Mouse (Mus musculus) gastrocnemius, postnatal 14 days (tissue): ENCODE data around the gene Ccdc102a. TPM values are rescaled to one million over a fixed set of nuclear protein-coding genes. Genes with fewer than 3 reads are reported as not detected.

Experiments
- DNase-seq: peaks from one replicate; pipeline ENCODE4 v3.0.0; 2021; ENCODE audit warnings: mixed read lengths
- intact Hi-C: fragments of 180-260 bp; cut with DNase I; formaldehyde crosslinking; loops from one replicate; pipeline ENCODE4 v1.15.1; 2025; ENCODE audit warnings: low total_unique reads
- long read RNA-seq, 2 experiments: library from polyadenylated mRNA; stranded (forward); transcript quantifications; one replicate each; pipeline ENCODE4 v2.0.0; 2021
- total RNA-seq, 2 experiments: library from RNA; stranded (reverse); gene quantifications; 2 replicates each; pipeline ENCODE4 v1.2.3; 2021

The Ccdc102a gene
- 10 to 100 TPM in 1 of 2 experiments, 1 to 10 TPM in 1; 7.1 to 10.9 TPM for total RNA-seq
- long read RNA-seq, experiment 1, transcript Ccdc102a-201 (9 exons, 2,304 nt): major isoform, 11 of 13 reads
- long read RNA-seq, experiment 1, partial matches to known transcripts: 2 of 13 reads
- long read RNA-seq, experiment 1, other reads (novel, unspliced or antisense): 0 of 13 reads
- long read RNA-seq, experiment 2, transcript Ccdc102a-201 (9 exons, 2,304 nt): major isoform, 8 of 9 reads
- long read RNA-seq, experiment 2, partial matches to known transcripts: 0 of 9 reads
- long read RNA-seq, experiment 2, other reads (novel, unspliced or antisense): 1 of 9 reads

GRCm38 (mm10) chr8:94917851-94918495 is at the start of gene Ccdc102a:
Gene Ccdc102a (minus strand): TSS chr8:94918098.
- intact Hi-C loops: no loop called here
- DNase-seq: peak; percentile 76

- intact Hi-C loops: no loop called here
- DNase-seq: no peak
Observed at GRCm38 (mm10) chr8:94967554-94967953, 49.7 kb upstream of the Ccdc102a start.

GRCm38 (mm10) chr8:94967071-94967470 is 49.2 kb upstream of the Ccdc102a start:
- DNase-seq: no peak
- intact Hi-C loops: no loop called here

- intact Hi-C loops: no loop called here
- DNase-seq: no peak
Observed at GRCm38 (mm10) chr8:94966578-94966977, 48.7 kb upstream of the Ccdc102a start.

- intact Hi-C loops: no loop called here
- DNase-seq: no peak
Observed at GRCm38 (mm10) chr8:94964828-94965227, 46.9 kb upstream of the Ccdc102a start.

GRCm38 (mm10) chr8:94962201-94962600 is 44.3 kb upstream of the Ccdc102a start:
- intact Hi-C loops: no loop called here
- DNase-seq: no peak

- intact Hi-C loops: no loop called here
- no peak for DNase-seq
Observed at GRCm38 (mm10) chr8:94956078-94956574, 38.2 kb upstream of the Ccdc102a start.

- intact Hi-C loops: no loop called here
- DNase-seq: no peak
Observed at GRCm38 (mm10) chr8:94954921-94955758, 37.2 kb upstream of the Ccdc102a start.

- intact Hi-C loops: no loop called here
- DNase-seq: no peak
Observed at GRCm38 (mm10) chr8:94954368-94954737, 36.5 kb upstream of the Ccdc102a start.

- DNase-seq: no peak
- intact Hi-C loops: no loop called here
Observed at GRCm38 (mm10) chr8:94953624-94954367, 35.9 kb upstream of the Ccdc102a start.

GRCm38 (mm10) chr8:94952086-94952485 is 34.2 kb upstream of the Ccdc102a start:
- no peak for DNase-seq
- intact Hi-C loops: no loop called here

GRCm38 (mm10) chr8:94950458-94950857 is 32.6 kb upstream of the Ccdc102a start:
- DNase-seq: no peak
- intact Hi-C loops: loop anchor here (2.0 kb wide), 1 partner anchor 50 kb away; no protein-coding TSS in a partner anchor

- intact Hi-C loops: loop anchor here (2.0 kb wide), 1 partner anchor 51 kb away; no protein-coding TSS in a partner anchor
- DNase-seq: peak; percentile 72
Observed at GRCm38 (mm10) chr8:94950046-94950445, 32.1 kb upstream of the Ccdc102a start.

- intact Hi-C loops: loop anchor here (10.0 kb wide), 2 partner anchors 146 to 256 kb away; partner anchors contain the start of gene Kifc3
- no peak for DNase-seq
Observed at GRCm38 (mm10) chr8:94949010-94949409, 31.1 kb upstream of the Ccdc102a start.

GRCm38 (mm10) chr8:94948421-94948820 is 30.5 kb upstream of the Ccdc102a start:
- intact Hi-C loops: loop anchor here (10.0 kb wide), 2 partner anchors 146 to 256 kb away; partner anchors contain the start of gene Kifc3
- DNase-seq: no peak

GRCm38 (mm10) chr8:94945185-94945584 is 27.3 kb upstream of the Ccdc102a start:
- DNase-seq: no peak
- intact Hi-C loops: loop anchor here (10.0 kb wide), 2 partner anchors 150 to 260 kb away; partner anchors contain the start of gene Kifc3

GRCm38 (mm10) chr8:94942566-94942965 is 24.7 kb upstream of the Ccdc102a start:
- intact Hi-C loops: loop anchor here (10.0 kb wide), 2 partner anchors 152 to 262 kb away; partner anchors contain the start of gene Kifc3
- peak; percentile 34 for DNase-seq

- DNase-seq: no peak
- intact Hi-C loops: no loop called here
Observed at GRCm38 (mm10) chr8:94935172-94935571, 17.3 kb upstream of the Ccdc102a start.

GRCm38 (mm10) chr8:94933918-94934317 is 16.0 kb upstream of the Ccdc102a start:
- intact Hi-C loops: no loop called here
- DNase-seq: no peak
